Mouse (Mus musculus): ENCODE data around the gene Vwa8. TPM values are rescaled to one million over a fixed set of nuclear protein-coding genes. Genes with fewer than 3 reads are reported as not detected.

The Vwa8 gene
- polyA plus RNA-seq, 1 experiment from 2014 or later: 11.7 TPM

DNA sequence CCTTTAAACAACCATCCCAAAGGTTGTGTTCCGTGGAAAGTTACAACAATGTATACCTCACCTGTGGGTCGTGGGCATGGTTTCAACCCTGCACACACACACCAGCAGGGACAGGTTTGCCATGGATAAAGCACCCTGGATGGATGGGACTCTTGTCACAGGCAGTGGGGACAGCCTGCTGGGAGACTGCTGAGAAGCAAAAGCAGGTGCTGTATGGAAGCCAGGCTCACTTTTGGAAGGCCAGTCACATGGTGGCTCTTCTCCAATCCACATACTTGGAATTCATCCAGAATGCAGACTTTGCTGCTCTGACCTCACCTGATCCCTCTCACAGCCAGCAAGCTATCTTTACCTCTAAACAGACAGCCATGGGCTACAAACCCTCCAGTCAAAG lies 292.0 kb downstream of the Vwa8 start:
- ATAC-seq (ENCODE audit: low FRiP score, low TSS enrichment) (no peak; the same call in 1 of the 2 replicates), DNase-seq (ENCODE audit: low spot score) (no peak)
- Histone ChIP-seq H3K27ac (replicated peaks) (no peak overlapping the region), H3K9ac (ENCODE audit: low read length) (no peak overlapping the region), H3K4me3 (ENCODE audit: low read depth, low read length) (no peak overlapping the region), H3K4me1 (replicated peaks; ENCODE audit: control insufficient read depth, insufficient read depth) (no peaks in the 10 kb centered on the region), H3K36me3 (ENCODE audit: control insufficient read depth, insufficient read depth, low read length) (no peaks in the 10 kb centered on the region), H3K4me2 (replicated peaks; ENCODE audit: low read depth) (no peak overlapping the region), H3K9me3 (ENCODE audit: control insufficient read depth, low read length) (no peaks in the 10 kb centered on the region), H3K27me3 (ENCODE audit: control insufficient read depth, insufficient read depth, low read length) (no peaks in the 10 kb centered on the region)
- TF ChIP-seq CTCF (IDR thresholded peaks at IDR 0.05; ENCODE audit: low read depth) (no peak), EP300 (optimal IDR thresholded peaks at IDR 0.05) (no peak)
- 78% methylated on average over 2 of the region's 2 CpGs for WGBS

DNA sequence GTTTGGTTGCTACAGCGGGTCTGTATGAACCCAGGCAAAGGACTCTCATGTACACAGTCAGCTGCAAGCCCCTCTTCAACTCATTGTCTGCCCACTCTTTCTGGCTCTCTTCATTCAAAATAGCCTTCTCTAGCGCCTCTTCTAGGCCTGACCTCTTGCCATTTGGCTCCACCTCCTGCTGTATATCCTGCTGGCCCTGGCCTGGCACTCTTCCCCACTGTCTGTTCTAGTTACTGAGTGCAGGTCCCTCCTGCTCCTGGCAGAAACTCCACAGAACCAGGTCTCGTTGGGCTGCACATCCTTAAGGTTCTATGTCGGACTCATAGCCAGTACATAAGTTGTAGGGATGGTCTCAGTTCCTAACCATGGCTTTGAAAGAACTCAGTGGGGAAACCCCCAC lies 293.5 kb downstream of the Vwa8 start:
- no peak overlapping the region for H3K9ac ChIP-seq (ENCODE audit: low read length)
- H3K27me3 ChIP-seq (ENCODE audit: control insufficient read depth, insufficient read depth, low read length): no peaks in the 10 kb centered on the region
- H3K36me3 ChIP-seq (ENCODE audit: control insufficient read depth, insufficient read depth, low read length): no peaks in the 10 kb centered on the region
- no peaks in the 10 kb centered on the region for H3K4me1 ChIP-seq (replicated peaks; ENCODE audit: control insufficient read depth, insufficient read depth)
- ATAC-seq (ENCODE audit: low FRiP score, low TSS enrichment) (no peak), DNase-seq (ENCODE audit: low spot score) (no peak)
- H3K4me3 ChIP-seq (ENCODE audit: low read depth, low read length): no peak overlapping the region
- H3K27ac ChIP-seq (replicated peaks): no peak overlapping the region
- WGBS: 80% methylated on average over 4 of the region's 4 CpGs
- no peaks in the 10 kb centered on the region for H3K9me3 ChIP-seq (ENCODE audit: control insufficient read depth, low read length)
- no peak overlapping the region for H3K4me2 ChIP-seq (replicated peaks; ENCODE audit: low read depth)
- TF ChIP-seq EP300 (optimal IDR thresholded peaks at IDR 0.05) (no peak), CTCF (IDR thresholded peaks at IDR 0.05; ENCODE audit: low read depth) (no peak)

DNA sequence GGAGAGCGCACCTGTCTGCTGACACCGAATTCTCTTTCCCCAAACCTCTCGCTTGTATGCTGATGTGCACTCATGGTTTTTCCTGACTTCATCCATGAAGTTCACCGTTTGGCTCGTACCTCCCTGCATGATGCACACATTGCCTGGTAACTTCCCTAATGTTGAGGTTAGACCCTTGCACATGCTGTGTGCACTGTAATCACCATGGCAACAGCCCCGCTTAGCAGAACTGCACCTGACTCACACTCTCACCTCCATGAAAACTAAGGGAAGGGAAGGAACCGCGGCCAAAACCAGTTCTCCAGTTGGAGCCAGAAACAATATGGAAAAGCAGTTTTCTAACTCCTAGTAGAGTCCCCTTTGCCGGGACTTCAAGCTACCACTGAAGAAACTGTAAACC lies 294.8 kb downstream of the Vwa8 start:
- Histone ChIP-seq H3K36me3 (ENCODE audit: control insufficient read depth, insufficient read depth, low read length) (no peaks in the 10 kb centered on the region), H3K27ac (replicated peaks) (no peak overlapping the region), H3K9me3 (ENCODE audit: control insufficient read depth, low read length) (no peaks in the 10 kb centered on the region), H3K4me2 (replicated peaks; ENCODE audit: low read depth) (no peak overlapping the region), H3K4me1 (replicated peaks; ENCODE audit: control insufficient read depth, insufficient read depth) (no peaks in the 10 kb centered on the region), H3K27me3 (ENCODE audit: control insufficient read depth, insufficient read depth, low read length) (no peaks in the 10 kb centered on the region), H3K4me3 (ENCODE audit: low read depth, low read length) (no peak overlapping the region), H3K9ac (ENCODE audit: low read length) (no peak overlapping the region)
- ATAC-seq (ENCODE audit: low FRiP score, low TSS enrichment) (no peak), DNase-seq (ENCODE audit: low spot score) (no peak)
- WGBS: 89% methylated on average over 9 of the region's 9 CpGs
- no peak for TF ChIP-seq EP300 (optimal IDR thresholded peaks at IDR 0.05)

GRCm38 (mm10) chr14:79144278-79145224 lies 295.7 kb downstream of the Vwa8 start:
- H3K4me1 ChIP-seq (replicated peaks; ENCODE audit: control insufficient read depth, insufficient read depth): no peaks in the 10 kb centered on the region
- ATAC-seq (ENCODE audit: low FRiP score, low TSS enrichment): no peak
- no peak overlapping the region for H3K4me3 ChIP-seq (ENCODE audit: low read depth, low read length)
- 83% methylated on average over 13 of the region's 13 CpGs for WGBS
- H3K4me2 ChIP-seq (replicated peaks; ENCODE audit: low read depth): no peak overlapping the region
- no peaks in the 10 kb centered on the region for H3K36me3 ChIP-seq (ENCODE audit: control insufficient read depth, insufficient read depth, low read length)
- DNase-seq (ENCODE audit: low spot score): no peak
- H3K9ac ChIP-seq (ENCODE audit: low read length): no peak overlapping the region
- H3K27ac ChIP-seq (replicated peaks): no peak overlapping the region
- TF ChIP-seq EP300 (optimal IDR thresholded peaks at IDR 0.05): no peak
- no peak for TF ChIP-seq CTCF (IDR thresholded peaks at IDR 0.05; ENCODE audit: low read depth)
- H3K9me3 ChIP-seq (ENCODE audit: control insufficient read depth, low read length): no peaks in the 10 kb centered on the region
- no peaks in the 10 kb centered on the region for H3K27me3 ChIP-seq (ENCODE audit: control insufficient read depth, insufficient read depth, low read length)

- DNase-seq (ENCODE audit: low spot score) (no peak), ATAC-seq (ENCODE audit: low FRiP score, low TSS enrichment) (no peak)
- TF ChIP-seq EP300 (optimal IDR thresholded peaks at IDR 0.05) (no peak), CTCF (IDR thresholded peaks at IDR 0.05; ENCODE audit: low read depth) (no peak)
- Histone ChIP-seq H3K9me3 (ENCODE audit: control insufficient read depth, low read length) (no peaks in the 10 kb centered on the region), H3K4me1 (replicated peaks; ENCODE audit: control insufficient read depth, insufficient read depth) (no peaks in the 10 kb centered on the region), H3K27me3 (ENCODE audit: control insufficient read depth, insufficient read depth, low read length) (no peaks in the 10 kb centered on the region), H3K9ac (ENCODE audit: low read length) (no peak overlapping the region), H3K36me3 (ENCODE audit: control insufficient read depth, insufficient read depth, low read length) (no peaks in the 10 kb centered on the region), H3K4me3 (ENCODE audit: low read depth, low read length) (no peak overlapping the region), H3K4me2 (replicated peaks; ENCODE audit: low read depth) (no peak overlapping the region), H3K27ac (replicated peaks) (no peak overlapping the region)
- 72% methylated on average over 7 of the region's 7 CpGs for WGBS
These were observed 302.9 kb downstream of the Vwa8 start for GRCm38 (mm10) chr14:79151711-79152110.

GRCm38 (mm10) chr14:79153896-79154295 lies 305.0 kb downstream of the Vwa8 start:
- Histone ChIP-seq H3K9ac (ENCODE audit: low read length) (no peak overlapping the region), H3K9me3 (ENCODE audit: control insufficient read depth, low read length) (no peaks in the 10 kb centered on the region), H3K4me2 (replicated peaks; ENCODE audit: low read depth) (no peak overlapping the region), H3K36me3 (ENCODE audit: control insufficient read depth, insufficient read depth, low read length) (no peaks in the 10 kb centered on the region), H3K27me3 (ENCODE audit: control insufficient read depth, insufficient read depth, low read length) (no peaks in the 10 kb centered on the region), H3K27ac (replicated peaks) (no peak overlapping the region), H3K4me3 (ENCODE audit: low read depth, low read length) (no peak overlapping the region), H3K4me1 (replicated peaks; ENCODE audit: control insufficient read depth, insufficient read depth) (no peaks in the 10 kb centered on the region)
- 84% methylated on average over 6 of the region's 6 CpGs for WGBS
- ATAC-seq (ENCODE audit: low FRiP score, low TSS enrichment) (no peak), DNase-seq (ENCODE audit: low spot score) (no peak)
- no peak for TF ChIP-seq EP300 (optimal IDR thresholded peaks at IDR 0.05)
- no peak for TF ChIP-seq CTCF (IDR thresholded peaks at IDR 0.05; ENCODE audit: low read depth)

Data from stomach, postnatal 0 days (tissue).